Mouse (Mus musculus): Measurements from ENCODE around the gene Bmper. TPM values are rescaled to one million over a fixed set of nuclear protein-coding genes. Genes with fewer than 3 reads are reported as not detected.
A peak's percentile ranks its signal among the peaks of the same experiment; 100 is the strongest.

Gene Bmper
- polyA plus RNA-seq, 1 experiment from 2014 or later = 7.8 TPM

DNA sequence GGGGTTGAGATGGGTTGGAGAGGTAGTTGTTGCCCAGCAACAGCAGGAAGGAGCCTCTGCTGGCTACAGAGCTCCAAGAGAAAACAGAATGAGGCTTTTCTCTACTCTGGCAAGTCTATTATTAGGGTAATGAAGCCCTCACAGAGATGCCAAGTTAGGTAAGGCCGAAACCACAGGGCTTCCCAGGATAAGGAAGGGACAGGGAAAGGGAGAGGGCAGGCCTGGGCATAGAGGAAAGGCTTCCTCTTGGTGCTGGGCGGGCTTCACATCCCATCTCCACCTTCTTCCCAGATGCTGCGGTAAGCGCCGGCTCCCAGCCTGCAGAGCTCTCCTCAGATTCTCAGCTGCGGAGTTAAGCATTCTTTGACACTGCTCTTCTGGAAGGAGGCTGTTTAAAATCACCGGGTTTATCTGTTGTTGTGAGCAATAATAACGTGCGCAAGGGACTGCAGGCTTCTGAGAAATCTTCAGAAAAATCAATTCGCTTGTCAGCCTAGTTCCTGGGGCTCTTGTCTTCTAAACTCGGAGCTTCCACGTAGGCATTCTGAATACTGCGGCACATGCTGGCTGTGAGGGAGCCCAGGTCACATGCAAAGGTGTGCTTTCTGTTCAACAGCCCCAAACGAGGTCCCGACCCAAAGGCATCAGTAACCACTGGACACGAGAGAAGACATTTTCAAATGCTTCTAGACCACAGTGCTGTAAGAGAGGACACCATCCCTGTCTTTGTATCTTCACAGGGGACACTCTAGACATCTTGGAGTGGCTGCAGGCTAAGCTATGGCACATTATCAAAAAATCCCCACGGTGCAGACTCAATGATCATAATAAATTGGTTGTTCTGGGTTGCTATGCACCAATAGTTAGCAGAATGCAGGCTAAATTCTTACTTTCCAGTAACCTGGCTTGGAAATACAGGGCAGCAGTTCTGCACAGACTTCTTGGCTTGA, 18.3 kb upstream of the Bmper start:
- peak overlapping the region; percentile 44 for H3K4me2 ChIP-seq
- H3K27me3 ChIP-seq = peaks cover 5% of the 10 kb centered on the region; the same call in 1 of the 2 replicates

DNA sequence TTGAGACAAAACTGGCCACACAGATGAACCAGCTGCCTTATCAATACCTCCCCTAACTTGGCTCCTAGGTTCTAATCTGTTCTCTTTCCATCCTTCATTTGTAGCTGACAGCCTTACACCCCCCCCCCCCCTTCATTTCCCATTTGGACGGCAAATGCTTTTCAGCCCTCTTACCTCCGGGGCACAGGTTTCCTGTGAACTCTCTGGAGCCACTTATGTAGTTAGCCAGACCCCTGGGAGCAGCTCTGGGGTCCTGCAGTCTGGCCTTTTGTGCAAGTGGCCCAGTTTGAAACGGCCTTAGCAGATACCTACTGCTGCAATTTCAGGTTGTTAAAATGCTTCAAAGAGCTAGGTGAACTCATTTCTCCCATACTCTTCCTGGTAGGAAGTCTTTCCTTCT, 17.6 kb upstream of the Bmper start:
- Histone ChIP-seq H3K4me1 (replicated peaks) (peaks cover 6% of the 10 kb centered on the region), H3K27ac (no peak overlapping the region), H3K36me3 (no peaks in the 10 kb centered on the region), H3K9me3 (replicated peaks) (no peaks in the 10 kb centered on the region), H3K4me2 (no peak overlapping the region), H3K4me3 (no peak overlapping the region), H3K9ac (no peak overlapping the region), H3K27me3 (peaks cover 5% of the 10 kb centered on the region; the same call in 1 of the 2 replicates)
- WGBS = 18% methylated on average over 3 of the region's 3 CpGs
- ATAC-seq (replicated peaks; ENCODE audit: insufficient number of reproducible peaks, insufficient read depth, low FRiP score, low read depth) = no peak

More for the DNA sequence above, 18.3 kb upstream of the Bmper start:
- no peak for ATAC-seq (replicated peaks; ENCODE audit: insufficient number of reproducible peaks, insufficient read depth, low FRiP score, low read depth)
- H3K4me1 ChIP-seq (replicated peaks) = peaks cover 6% of the 10 kb centered on the region
- no peak overlapping the region for H3K4me3 ChIP-seq
- H3K36me3 ChIP-seq = no peaks in the 10 kb centered on the region
- H3K9me3 ChIP-seq (replicated peaks) = no peaks in the 10 kb centered on the region
- 13% methylated on average over 17 of the region's 17 CpGs for WGBS
- H3K9ac ChIP-seq = no peak overlapping the region
- H3K27ac ChIP-seq = no peak overlapping the region

DNA sequence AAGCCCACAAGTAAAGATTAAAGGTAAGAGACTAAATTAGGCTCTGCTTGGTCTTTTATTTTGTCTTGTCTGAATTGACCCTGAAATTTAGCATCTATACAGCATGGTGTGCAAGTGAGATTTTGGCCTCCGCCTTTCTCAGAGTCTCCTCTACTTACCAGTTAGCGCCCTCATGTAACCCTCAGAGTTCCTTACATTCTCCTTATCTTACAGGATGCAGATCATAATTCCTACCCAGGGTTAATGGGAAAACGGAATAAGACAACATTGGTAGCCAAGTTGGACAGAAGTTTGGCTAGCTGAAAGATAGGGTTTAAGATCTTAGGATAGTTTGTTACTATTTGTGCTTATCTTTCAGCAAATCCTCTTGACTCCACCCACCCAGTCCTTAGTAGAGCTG, 17.1 kb upstream of the Bmper start:
- H3K36me3 ChIP-seq = no peaks in the 10 kb centered on the region
- H3K4me1 ChIP-seq (replicated peaks) = peaks cover 6% of the 10 kb centered on the region
- no peak overlapping the region for H3K4me2 ChIP-seq
- 76% methylated on average over 3 of the region's 3 CpGs for WGBS
- no peak for ATAC-seq (replicated peaks; ENCODE audit: insufficient number of reproducible peaks, insufficient read depth, low FRiP score, low read depth)
- H3K4me3 ChIP-seq = no peak overlapping the region
- no peak overlapping the region for H3K9ac ChIP-seq
- H3K27ac ChIP-seq = no peak overlapping the region
- H3K9me3 ChIP-seq (replicated peaks) = no peaks in the 10 kb centered on the region
- H3K27me3 ChIP-seq = peaks cover 5% of the 10 kb centered on the region; the same call in 1 of the 2 replicates

DNA sequence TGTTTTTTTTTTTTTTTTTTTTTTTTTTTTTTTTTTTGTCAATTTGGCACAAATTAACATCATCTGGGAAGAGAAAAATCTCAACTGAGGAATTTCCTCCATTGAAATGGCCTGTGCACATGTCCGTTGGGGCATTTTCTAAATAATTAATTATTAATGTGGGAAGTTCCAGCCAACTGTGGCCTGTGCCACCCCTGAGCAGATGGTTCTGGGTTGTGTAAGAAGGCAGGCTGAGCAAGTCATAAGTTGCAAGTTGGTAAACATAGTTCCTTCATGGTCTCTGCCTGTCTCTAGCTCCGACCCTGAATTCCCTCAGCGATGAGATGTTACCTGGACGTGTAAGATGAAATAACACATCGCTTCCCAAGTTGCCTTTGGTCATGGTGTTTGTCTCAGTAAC, 16.7 kb upstream of the Bmper start:
- no peak overlapping the region for H3K4me3 ChIP-seq
- no peak for ATAC-seq (replicated peaks; ENCODE audit: insufficient number of reproducible peaks, insufficient read depth, low FRiP score, low read depth)
- H3K9ac ChIP-seq = no peak overlapping the region
- 94% methylated on average over 5 of the region's 5 CpGs for WGBS
- peaks cover 5% of the 10 kb centered on the region; the same call in 1 of the 2 replicates for H3K27me3 ChIP-seq
- no peaks in the 10 kb centered on the region for H3K9me3 ChIP-seq (replicated peaks)
- H3K4me2 ChIP-seq = no peak overlapping the region
- H3K4me1 ChIP-seq (replicated peaks) = peaks cover 6% of the 10 kb centered on the region
- H3K36me3 ChIP-seq = no peaks in the 10 kb centered on the region
- no peak overlapping the region for H3K27ac ChIP-seq

DNA sequence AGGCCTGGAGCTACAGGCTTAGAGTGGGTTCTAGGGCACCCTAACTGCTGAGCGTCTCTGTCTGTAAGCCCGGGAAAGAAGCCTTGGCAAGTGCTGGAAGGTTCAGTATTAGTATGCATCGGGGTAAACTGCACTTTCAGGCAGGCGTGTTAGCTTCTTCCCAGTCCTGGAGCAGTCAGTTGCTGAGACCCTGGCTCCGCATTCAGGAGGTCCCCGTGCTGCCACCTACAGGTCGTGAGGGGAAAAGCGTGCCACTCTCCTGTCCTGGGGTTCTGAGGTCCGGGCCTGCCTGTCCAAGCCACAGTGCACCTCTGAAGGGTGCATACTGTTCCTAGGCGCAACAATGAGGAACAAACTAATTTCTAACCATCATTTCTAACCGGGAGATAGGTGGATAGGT, 10.6 kb upstream of the Bmper start:
- no peak overlapping the region for H3K9ac ChIP-seq
- ATAC-seq (replicated peaks; ENCODE audit: insufficient number of reproducible peaks, insufficient read depth, low FRiP score, low read depth) = 0 out of 2 replicates have a peak, but pooled peaks have one; percentile 43
- no peaks in the 10 kb centered on the region for H3K4me1 ChIP-seq (replicated peaks)
- H3K36me3 ChIP-seq = no peaks in the 10 kb centered on the region
- no peaks in the 10 kb centered on the region for H3K27me3 ChIP-seq
- no peak overlapping the region for H3K27ac ChIP-seq
- H3K9me3 ChIP-seq (replicated peaks) = no peaks in the 10 kb centered on the region
- WGBS = 2% methylated on average over 11 of the region's 11 CpGs
- H3K4me3 ChIP-seq = no peak overlapping the region
- no peak overlapping the region for H3K4me2 ChIP-seq

DNA sequence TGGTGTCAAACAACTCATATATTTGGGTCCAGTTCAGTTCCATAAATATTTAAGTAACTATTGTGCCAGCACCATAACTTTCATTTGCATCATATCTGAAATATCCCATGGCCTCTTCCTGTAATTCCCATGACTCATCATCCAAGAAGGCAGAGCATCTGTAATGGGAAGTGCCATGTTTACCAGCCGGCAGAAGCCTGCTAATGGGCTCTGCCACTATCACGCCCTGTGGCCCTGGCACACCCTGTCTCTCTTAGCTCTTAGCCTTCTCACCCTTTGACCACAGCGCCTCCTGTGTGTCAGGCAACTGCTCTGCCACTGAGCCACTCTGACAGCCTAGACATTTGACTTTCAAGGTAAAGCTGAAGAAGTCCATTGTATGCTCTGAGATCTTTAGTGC, 3.1 kb upstream of the Bmper start:
- no peak overlapping the region for H3K4me2 ChIP-seq
- WGBS = 41% methylated on average over 3 of the region's 3 CpGs
- no peak for ATAC-seq (replicated peaks; ENCODE audit: insufficient number of reproducible peaks, insufficient read depth, low FRiP score, low read depth)
- no peak overlapping the region for H3K9ac ChIP-seq
- H3K27me3 ChIP-seq = peaks cover 18% of the 10 kb centered on the region; the same call in 1 of the 2 replicates
- peaks cover 9% of the 10 kb centered on the region for H3K4me1 ChIP-seq (replicated peaks)
- no peaks in the 10 kb centered on the region for H3K9me3 ChIP-seq (replicated peaks)
- no peak overlapping the region for H3K27ac ChIP-seq
- no peaks in the 10 kb centered on the region for H3K36me3 ChIP-seq
- no peak overlapping the region for H3K4me3 ChIP-seq

DNA sequence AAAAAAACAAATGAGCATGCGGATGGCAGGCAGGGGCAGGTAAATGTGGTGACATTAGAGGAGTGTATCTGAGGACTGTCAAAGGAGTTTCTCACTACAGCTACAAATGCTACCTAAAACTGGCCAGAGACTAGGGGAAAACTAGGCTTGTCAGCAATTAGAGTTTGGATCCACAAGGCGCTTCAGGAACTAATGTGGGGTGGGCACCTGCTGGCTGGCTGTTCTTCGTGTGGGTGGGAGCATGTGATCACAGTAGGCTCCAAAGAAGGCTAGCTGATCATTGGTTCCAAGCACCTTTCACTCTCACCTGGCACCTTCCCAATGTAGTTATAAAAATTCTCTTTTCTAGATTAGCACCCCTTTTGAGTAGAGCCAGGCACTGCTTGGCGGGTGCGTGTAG, 900 bp upstream of the Bmper start:
- 21% methylated on average over 5 of the region's 5 CpGs for WGBS
- Histone ChIP-seq H3K4me2 (peak overlapping the region; percentile 89), H3K9me3 (replicated peaks) (no peaks in the 10 kb centered on the region), H3K36me3 (no peaks in the 10 kb centered on the region), H3K4me1 (replicated peaks) (peaks cover 9% of the 10 kb centered on the region), H3K9ac (peak overlapping the region; percentile 71; the same call in 1 of the 2 replicates), H3K27me3 (peaks cover 31% of the 10 kb centered on the region; the same call in 1 of the 2 replicates), H3K27ac (no peak overlapping the region), H3K4me3 (peak overlapping the region; percentile 74)
- no peak for ATAC-seq (replicated peaks; ENCODE audit: insufficient number of reproducible peaks, insufficient read depth, low FRiP score, low read depth)

DNA sequence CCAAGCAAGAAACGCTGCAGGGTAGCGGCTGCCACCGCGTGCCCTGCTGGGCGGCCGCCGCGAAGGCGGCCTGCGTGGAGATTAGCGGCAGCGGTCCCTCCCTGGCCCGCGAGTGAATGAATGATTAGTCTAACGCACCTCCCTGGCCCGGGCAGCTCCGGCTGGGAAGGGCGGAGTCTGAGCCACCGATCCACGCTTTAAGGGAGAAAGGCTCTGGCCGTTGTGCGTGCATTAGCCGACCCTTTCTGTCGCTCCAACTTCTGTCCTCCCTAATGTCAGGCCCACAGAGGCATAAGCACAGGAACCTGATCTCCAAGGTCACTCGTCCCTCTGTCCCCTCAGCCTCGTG, 410 bp upstream of the Bmper start:
- Histone ChIP-seq H3K4me3 (peak overlapping the region; percentile 74), H3K9me3 (replicated peaks) (no peaks in the 10 kb centered on the region), H3K9ac (peak overlapping the region; percentile 71), H3K4me2 (peak overlapping the region; percentile 89), H3K4me1 (replicated peaks) (peaks cover 9% of the 10 kb centered on the region), H3K36me3 (no peaks in the 10 kb centered on the region), H3K27ac (peak overlapping the region; percentile 68), H3K27me3 (peaks cover 31% of the 10 kb centered on the region; the same call in 1 of the 2 replicates)
- WGBS = under 1% methylated on average over 26 of the region's 26 CpGs
- ATAC-seq (replicated peaks; ENCODE audit: insufficient number of reproducible peaks, insufficient read depth, low FRiP score, low read depth) = peak; percentile 36

DNA sequence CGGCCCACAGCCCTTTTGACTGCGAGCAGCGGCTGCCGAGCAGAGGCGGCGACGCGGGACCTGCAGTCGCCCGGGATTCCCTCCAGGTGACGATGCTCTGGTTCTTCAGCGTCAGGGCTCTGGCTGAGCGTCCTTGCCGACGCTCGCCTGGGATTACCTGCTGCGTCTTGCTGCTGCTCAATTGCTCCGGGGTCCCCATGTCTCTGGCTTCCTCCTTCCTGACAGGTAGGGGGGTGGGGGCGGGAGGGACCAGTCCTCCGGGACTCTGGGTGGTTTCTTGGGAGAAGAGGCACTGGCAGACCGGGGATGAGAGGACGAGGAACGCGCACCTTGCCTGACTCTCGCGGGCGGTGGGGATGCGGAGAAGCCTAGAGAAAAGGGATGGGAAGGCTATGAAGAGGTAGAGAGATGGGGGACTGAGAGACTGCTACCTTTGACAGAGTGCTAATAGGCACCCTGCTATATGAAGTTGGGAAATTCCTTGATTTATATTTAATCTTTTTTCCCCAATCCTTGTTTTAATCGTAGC, 737 bp downstream of the Bmper start:
- Histone ChIP-seq H3K4me2 (peak overlapping the region; percentile 89), H3K27ac (peak overlapping the region; percentile 68; the same call in 1 of the 2 replicates)
- under 1% methylated on average over 29 of the region's 29 CpGs for WGBS

DNA sequence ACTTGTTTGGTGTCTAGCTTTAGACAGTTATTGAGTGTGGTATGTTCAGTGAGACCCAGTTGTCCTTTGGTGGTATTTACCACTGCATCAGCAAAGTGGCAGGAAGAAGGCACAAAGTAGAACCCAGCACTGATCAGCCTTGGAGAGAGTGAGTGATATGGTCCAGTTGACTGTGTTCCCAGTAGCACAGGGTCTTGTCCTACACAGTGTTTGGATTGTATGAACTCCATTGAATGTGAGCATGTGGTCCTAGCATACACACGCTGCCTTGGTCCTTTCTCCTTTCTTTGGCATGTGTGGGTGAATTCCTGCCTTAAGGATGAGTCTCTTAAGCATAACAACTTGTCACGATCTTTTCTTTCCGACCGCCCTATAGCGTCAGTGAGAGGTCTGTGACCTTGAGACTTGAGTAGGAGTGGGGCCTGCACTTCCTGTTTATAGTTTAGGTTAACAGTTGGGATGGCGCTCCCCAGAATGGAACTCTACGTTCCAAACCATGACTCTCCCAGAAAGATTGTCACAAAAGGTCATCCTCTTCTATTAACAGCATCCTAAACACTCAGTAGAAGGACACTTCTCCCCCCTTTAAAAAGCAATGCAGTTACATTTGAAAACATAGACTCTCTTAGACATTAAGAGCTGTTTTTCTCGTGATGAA, 10.7 kb downstream of the Bmper start:
- WGBS = 67% methylated on average over 8 of the region's 8 CpGs
- ATAC-seq (replicated peaks; ENCODE audit: insufficient number of reproducible peaks, insufficient read depth, low FRiP score, low read depth) = no peak
- H3K27ac ChIP-seq = no peak overlapping the region
- H3K4me1 ChIP-seq (replicated peaks) = peaks cover 4% of the 10 kb centered on the region
- no peak overlapping the region for H3K4me2 ChIP-seq
- no peaks in the 10 kb centered on the region for H3K27me3 ChIP-seq
- no peaks in the 10 kb centered on the region for H3K9me3 ChIP-seq (replicated peaks)
- no peaks in the 10 kb centered on the region for H3K36me3 ChIP-seq
- H3K9ac ChIP-seq = no peak overlapping the region
- H3K4me3 ChIP-seq = no peak overlapping the region

More for the DNA sequence above, 737 bp downstream of the Bmper start:
- Histone ChIP-seq H3K4me3 (peak overlapping the region; percentile 74), H3K9me3 (replicated peaks) (no peaks in the 10 kb centered on the region), H3K36me3 (no peaks in the 10 kb centered on the region), H3K27me3 (peaks cover 31% of the 10 kb centered on the region; the same call in 1 of the 2 replicates), H3K9ac (peak overlapping the region; percentile 71), H3K4me1 (replicated peaks) (peaks cover 9% of the 10 kb centered on the region)
- no peak for ATAC-seq (replicated peaks; ENCODE audit: insufficient number of reproducible peaks, insufficient read depth, low FRiP score, low read depth)

DNA sequence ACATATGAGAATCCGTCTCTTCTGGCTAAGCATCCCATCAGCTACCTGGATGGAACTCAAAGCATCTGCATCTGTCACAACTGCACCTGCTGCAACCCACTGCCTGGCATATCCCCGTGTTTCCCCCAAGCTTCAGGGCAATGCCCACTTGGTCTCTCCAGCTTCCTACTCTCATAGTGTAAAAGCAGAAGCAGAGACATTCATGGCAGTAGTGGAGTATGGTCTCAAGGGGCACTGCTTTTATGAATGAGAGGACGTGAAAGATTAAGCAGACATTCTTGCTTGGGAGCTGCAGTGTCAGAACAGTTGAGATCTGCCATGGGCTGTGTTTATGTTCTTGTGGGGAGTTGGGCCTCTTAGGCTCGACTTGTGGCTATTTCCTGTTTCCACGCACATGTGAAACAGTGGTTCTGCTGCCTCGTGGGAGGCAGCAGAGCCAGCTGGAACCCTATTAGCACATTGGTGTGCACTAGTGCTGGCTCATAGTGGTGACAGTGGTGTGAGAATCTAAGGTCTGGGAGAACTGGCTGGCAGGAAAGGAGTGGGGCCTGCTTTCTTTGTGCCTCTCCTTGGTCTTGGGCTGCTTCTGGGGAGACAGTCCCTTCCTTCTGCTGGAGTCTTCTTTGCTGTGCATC, 12.6 kb downstream of the Bmper start:
- H3K36me3 ChIP-seq = no peaks in the 10 kb centered on the region
- H3K4me2 ChIP-seq = no peak overlapping the region
- 55% methylated on average over 6 of the region's 6 CpGs for WGBS
- no peak overlapping the region for H3K9ac ChIP-seq
- no peaks in the 10 kb centered on the region for H3K27me3 ChIP-seq
- no peak for ATAC-seq (replicated peaks; ENCODE audit: insufficient number of reproducible peaks, insufficient read depth, low FRiP score, low read depth)
- no peaks in the 10 kb centered on the region for H3K9me3 ChIP-seq (replicated peaks)
- H3K27ac ChIP-seq = no peak overlapping the region
- peaks cover 12% of the 10 kb centered on the region for H3K4me1 ChIP-seq (replicated peaks)
- H3K4me3 ChIP-seq = no peak overlapping the region
